Mouse (Mus musculus) lung, embryonic 16.5 days (tissue): ENCODE measurements around the gene Smox. TPM values are rescaled to one million over a fixed set of nuclear protein-coding genes. Genes with fewer than 3 reads are reported as not detected.

ENCODE experiments used
- ATAC-seq: fragments of 200-750 bp; cut with Nextera tagmentation; 2 replicates; pipeline ENCODE4 v1.8.0; 2017; ENCODE audit warnings: low read depth, mild to moderate bottlenecking, moderate library complexity
- H3K27ac ChIP-seq: fragments of 300-500 bp; sonication (generic); 2 replicates; pipeline ENCODE4 v1.5.1; 2014; ENCODE audit warnings: mild to moderate bottlenecking, control low read depth, low read length
- H3K27me3 ChIP-seq: fragments of 300-500 bp; sonication (generic); 2 replicates; pipeline ENCODE4 v1.6.1; 2014; ENCODE audit warnings: low read depth, low read length, mixed read lengths; ENCODE audit not compliant: control insufficient read depth, insufficient read depth
- H3K36me3 ChIP-seq: fragments of 300-500 bp; sonication (generic); 2 replicates; pipeline ENCODE4 v1.6.1; 2014; ENCODE audit warnings: low read length; ENCODE audit not compliant: control insufficient read depth, insufficient read depth
- H3K4me1 ChIP-seq: fragments of 300-500 bp; sonication (generic); replicated peaks from 2 replicates; pipeline ENCODE4 v1.6.1; 2014; ENCODE audit warnings: low read length, mixed read lengths; ENCODE audit not compliant: control insufficient read depth, insufficient read depth
- H3K4me2 ChIP-seq: fragments of 300-500 bp; sonication (generic); 2 replicates; pipeline ENCODE4 v1.6.1; 2014; ENCODE audit warnings: low read depth, low read length, control low read depth
- H3K4me3 ChIP-seq: fragments of 300-500 bp; sonication (generic); 2 replicates; pipeline ENCODE4 v1.5.1; 2014; ENCODE audit warnings: mild to moderate bottlenecking, low read length, control low read depth
- H3K9ac ChIP-seq: fragments of 300-500 bp; sonication (generic); 2 replicates; pipeline ENCODE4 v1.6.1; 2014; ENCODE audit warnings: low read length, control low read depth
- H3K9me3 ChIP-seq: fragments of 300-500 bp; sonication (generic); 2 replicates; pipeline ENCODE4 v1.6.1; 2016; ENCODE audit warnings: low read length; ENCODE audit not compliant: control insufficient read depth
- WGBS: fragments of 180-500 bp; shearing (Covaris S2); extraction: QIAGEN DNeasy Blood & Tissue Kit; methylation state at CpG from one replicate; pipeline ENCODE4 v1.1.7; 2014; 5-methylcytosine and 5-hydroxymethylcytosine counted together
- polyA plus RNA-seq: library from polyadenylated mRNA; unstranded; fragments of >200 nt; fragmentation: Nextera tagmentation; extraction: Ambion mirVana; gene quantifications from 2 replicates; pipeline ENCODE4 v1.2.1, GENCODE M21; 2015

The Smox gene
- 32.8 and 32.9 TPM in 2 replicates for polyA plus RNA-seq

GRCm38 (mm10) chr2:131491196-131491595 is at the start of gene Smox:
Gene Smox, plus strand, starts transcription at chr2:131491496.
- ATAC-seq = no peak
- peak within 1 kb of the TSS; percentile 96 for H3K4me2 ChIP-seq
- no peaks in the 10 kb centered on the region for H3K9me3 ChIP-seq
- H3K9ac ChIP-seq = peak within 1 kb of the TSS; percentile 88
- H3K4me3 ChIP-seq = peak within 1 kb of the TSS; percentile 85
- H3K4me1 ChIP-seq = peaks cover 11% of the 10 kb centered on the region
- H3K36me3 ChIP-seq = no peaks in the 10 kb centered on the region
- peak within 1 kb of the TSS; percentile 73 for H3K27ac ChIP-seq
- 14% methylated on average over 7 of the region's 7 CpGs for WGBS
- H3K27me3 ChIP-seq = no peaks in the 10 kb centered on the region

GRCm38 (mm10) chr2:131443084-131443890 is 48.0 kb upstream of the Smox start:
- no peaks in the 10 kb centered on the region for H3K36me3 ChIP-seq
- H3K4me1 ChIP-seq = no peaks in the 10 kb centered on the region
- H3K9me3 ChIP-seq = no peaks in the 10 kb centered on the region
- H3K27me3 ChIP-seq = no peaks in the 10 kb centered on the region
- ATAC-seq = no peak
- no peak overlapping the region for H3K27ac ChIP-seq
- no peak overlapping the region for H3K4me3 ChIP-seq
- 63% methylated on average over 8 of the region's 8 CpGs for WGBS
- H3K9ac ChIP-seq = no peak overlapping the region
- no peak overlapping the region for H3K4me2 ChIP-seq

GRCm38 (mm10) chr2:131443891-131444190 is 47.5 kb upstream of the Smox start:
- no peak overlapping the region for H3K9ac ChIP-seq
- H3K36me3 ChIP-seq = no peaks in the 10 kb centered on the region
- no peaks in the 10 kb centered on the region for H3K4me1 ChIP-seq
- no peak for ATAC-seq
- H3K9me3 ChIP-seq = no peaks in the 10 kb centered on the region
- 68% methylated on average over 1 of the region's 1 CpGs for WGBS
- no peaks in the 10 kb centered on the region for H3K27me3 ChIP-seq
- no peak overlapping the region for H3K4me2 ChIP-seq
- H3K27ac ChIP-seq = no peak overlapping the region
- H3K4me3 ChIP-seq = no peak overlapping the region

GRCm38 (mm10) chr2:131446416-131446982 is 44.8 kb upstream of the Smox start:
- Histone ChIP-seq H3K27ac (no peak overlapping the region), H3K9ac (no peak overlapping the region), H3K4me1 (no peaks in the 10 kb centered on the region), H3K27me3 (no peaks in the 10 kb centered on the region), H3K4me2 (no peak overlapping the region), H3K36me3 (no peaks in the 10 kb centered on the region), H3K4me3 (no peak overlapping the region), H3K9me3 (no peaks in the 10 kb centered on the region)
- 33% methylated on average over 2 of the region's 2 CpGs for WGBS
- no peak for ATAC-seq

GRCm38 (mm10) chr2:131447566-131448330 is 43.5 kb upstream of the Smox start:
- no peaks in the 10 kb centered on the region for H3K4me1 ChIP-seq
- no peaks in the 10 kb centered on the region for H3K9me3 ChIP-seq
- no peak overlapping the region for H3K4me2 ChIP-seq
- no peaks in the 10 kb centered on the region for H3K36me3 ChIP-seq
- no peak overlapping the region for H3K27ac ChIP-seq
- no peak overlapping the region for H3K4me3 ChIP-seq
- WGBS = 69% methylated on average over 8 of the region's 8 CpGs
- ATAC-seq = no peak
- no peak overlapping the region for H3K9ac ChIP-seq
- H3K27me3 ChIP-seq = no peaks in the 10 kb centered on the region

- H3K27ac ChIP-seq = no peak overlapping the region
- no peaks in the 10 kb centered on the region for H3K4me1 ChIP-seq
- no peak overlapping the region for H3K9ac ChIP-seq
- no peaks in the 10 kb centered on the region for H3K9me3 ChIP-seq
- no peaks in the 10 kb centered on the region for H3K27me3 ChIP-seq
- no peak for ATAC-seq
- no peaks in the 10 kb centered on the region for H3K36me3 ChIP-seq
- H3K4me3 ChIP-seq = no peak overlapping the region
- no peak overlapping the region for H3K4me2 ChIP-seq
These were observed 42.9 kb upstream of the Smox start for GRCm38 (mm10) chr2:131448353-131448752.

- no peaks in the 10 kb centered on the region for H3K4me1 ChIP-seq
- H3K36me3 ChIP-seq = no peaks in the 10 kb centered on the region
- no peak for ATAC-seq
- no peaks in the 10 kb centered on the region for H3K27me3 ChIP-seq
- WGBS = 51% methylated on average over 5 of the region's 5 CpGs
- H3K27ac ChIP-seq = no peak overlapping the region
- H3K4me2 ChIP-seq = no peak overlapping the region
- H3K4me3 ChIP-seq = no peak overlapping the region
- no peaks in the 10 kb centered on the region for H3K9me3 ChIP-seq
- H3K9ac ChIP-seq = no peak overlapping the region
These were observed 41.6 kb upstream of the Smox start for GRCm38 (mm10) chr2:131449720-131450119.

- Histone ChIP-seq H3K27ac (no peak overlapping the region), H3K9ac (no peak overlapping the region), H3K4me2 (no peak overlapping the region), H3K9me3 (no peaks in the 10 kb centered on the region), H3K36me3 (no peaks in the 10 kb centered on the region), H3K4me3 (no peak overlapping the region), H3K27me3 (no peaks in the 10 kb centered on the region), H3K4me1 (no peaks in the 10 kb centered on the region)
- WGBS = 74% methylated on average over 5 of the region's 5 CpGs
- ATAC-seq = no peak
These were observed 40.8 kb upstream of the Smox start for GRCm38 (mm10) chr2:131450491-131450890.

- H3K27me3 ChIP-seq = no peaks in the 10 kb centered on the region
- H3K36me3 ChIP-seq = no peaks in the 10 kb centered on the region
- 30% methylated on average over 7 of the region's 7 CpGs for WGBS
- ATAC-seq = peak; percentile 62; the same call in 1 of the 2 replicates
- H3K9me3 ChIP-seq = no peaks in the 10 kb centered on the region
- no peak overlapping the region for H3K4me3 ChIP-seq
- H3K9ac ChIP-seq = no peak overlapping the region
- H3K4me2 ChIP-seq = no peak overlapping the region
- no peak overlapping the region for H3K27ac ChIP-seq
- 0 out of 2 replicates have a peak, but pooled peaks cover 2% of the 10 kb centered on the region for H3K4me1 ChIP-seq
These were observed 33.6 kb upstream of the Smox start for GRCm38 (mm10) chr2:131457728-131458127.
